ENCODE assay signal across 20 mouse cellular contexts in the genomic region with DNA sequence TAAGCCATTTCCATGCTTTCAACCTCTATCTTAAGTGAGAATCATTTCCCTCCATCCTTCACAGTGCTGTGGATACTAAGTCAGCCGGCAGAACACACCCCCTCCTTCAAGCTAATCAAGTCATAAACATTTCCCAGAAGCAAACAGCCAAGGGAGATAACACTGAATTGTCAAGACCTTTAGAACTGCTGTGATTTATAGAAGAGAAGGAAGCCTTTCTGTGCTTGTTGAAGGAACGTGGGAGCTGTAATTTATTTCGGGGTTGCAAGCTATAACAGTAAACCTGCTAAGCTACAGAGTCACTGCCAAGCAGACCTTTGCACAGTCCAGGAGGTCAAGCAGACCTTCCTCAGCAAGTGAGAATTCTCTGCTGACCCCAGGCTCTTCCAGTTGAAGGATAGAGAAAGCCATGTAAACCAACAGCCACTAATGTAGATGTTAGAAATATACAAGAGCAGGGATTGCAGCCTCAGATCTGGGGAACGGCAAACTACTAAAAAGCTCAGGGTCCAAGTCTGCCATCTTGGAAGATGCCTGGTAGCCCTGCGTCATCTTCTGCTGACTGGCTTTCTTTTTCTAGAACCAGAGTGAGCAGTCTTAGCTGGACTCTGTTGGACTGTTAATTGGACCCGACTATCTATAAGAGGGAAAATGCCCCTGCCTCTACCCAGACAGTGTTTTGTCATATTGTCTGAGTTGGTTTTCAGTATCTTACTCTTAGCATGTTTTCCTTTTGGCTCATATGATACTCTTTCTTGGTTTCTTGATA.
A peak's percentile ranks its signal among the peaks of the same experiment; 100 is the strongest.
DNase-seq lines count a peak whose midpoint lies in the region; ATAC-seq and TF ChIP-seq lines count a peak whose summit lies in the region.
"Had no signal": no experiment of that assay in that cellular context is flagged by ENCODE, and none has a peak within 500 bp of the region (broad histone marks: within the 10 kb centered on the region; RNA-seq: fewer than 3 reads in every experiment).

No protein-coding gene starts in this region.

- H3K27ac ChIP-seq in intestine, embryonic 16.5 days (ENCODE audit: low read length): peak overlapping the region; percentile 75
- H3K27ac ChIP-seq in kidney, postnatal 0 days: no peak overlapping the region; the same call in 1 of the 2 replicates
- peak overlapping the region; percentile 45; the same call in 1 of the 2 replicates for H3K27ac ChIP-seq in neural tube, embryonic 14.5 days (ENCODE audit: low read depth, low read length)
- no peak overlapping the region for H3K27ac ChIP-seq in left cerebral cortex, adult 2 months
- H3K27ac ChIP-seq: embryonic facial prominence, embryonic 10.5 days; forebrain, embryonic 13.5 days; heart, embryonic 10.5 days; hindbrain, embryonic 13.5 days; macrophage; midbrain, embryonic 12.5 days had no signal

- H3K27me3 ChIP-seq in intestine, embryonic 16.5 days (replicated peaks; ENCODE audit: control insufficient read depth, insufficient read depth, low read length): no peaks in the 10 kb centered on the region
- H3K27me3 ChIP-seq in kidney, postnatal 0 days (ENCODE audit: insufficient read depth, low read length): no peaks in the 10 kb centered on the region
- H3K27me3 ChIP-seq in neural tube, embryonic 14.5 days (ENCODE audit: control insufficient read depth, insufficient read depth, low read length): no peaks in the 10 kb centered on the region
- H3K27me3 ChIP-seq: CH12.LX; forebrain, embryonic 13.5 days; hindbrain, embryonic 13.5 days; midbrain, embryonic 12.5 days had no signal

- no peak for TF ChIP-seq CTCF in kidney, postnatal 0 days (IDR thresholded peaks at IDR 0.05; ENCODE audit: low read depth)
- TF ChIP-seq CTCF in left cerebral cortex, adult 2 months (IDR thresholded peaks at IDR 0.05): no peak

- ATAC-seq in intestine, embryonic 16.5 days: peak; percentile 94
- ATAC-seq in kidney, postnatal 0 days (replicated peaks; ENCODE audit: low FRiP score, low read depth): no peak; the same call in 1 of the 2 replicates
- peak; percentile 91 for ATAC-seq in neural tube, embryonic 14.5 days (ENCODE audit: low read depth)
- ATAC-seq: forebrain, embryonic 13.5 days; liver, postnatal 0 days had no signal

- H3K4me2 ChIP-seq in intestine, embryonic 16.5 days (ENCODE audit: low read depth, low read length): peak overlapping the region; percentile 28
- no peak overlapping the region for H3K4me2 ChIP-seq in kidney, postnatal 0 days (ENCODE audit: low read length)
- no peak overlapping the region for H3K4me2 ChIP-seq in neural tube, embryonic 14.5 days (ENCODE audit: low read depth, low read length)
- H3K4me2 ChIP-seq: forebrain, embryonic 13.5 days; hindbrain, embryonic 13.5 days; midbrain, embryonic 12.5 days had no signal

- H3K4me3 ChIP-seq in intestine, embryonic 16.5 days (ENCODE audit: low read length): no peak overlapping the region
- H3K4me3 ChIP-seq in kidney, postnatal 0 days (replicated peaks; ENCODE audit: low read depth, low read length): no peak overlapping the region
- no peak overlapping the region for H3K4me3 ChIP-seq in neural tube, embryonic 14.5 days (ENCODE audit: low read depth, low read length)
- no peak overlapping the region for H3K4me3 ChIP-seq in left cerebral cortex, adult 2 months
- H3K4me3 ChIP-seq: embryonic facial prominence, embryonic 10.5 days; forebrain, embryonic 13.5 days; heart, embryonic 10.5 days; hindbrain, embryonic 13.5 days; midbrain, embryonic 12.5 days had no signal

- intact Hi-C loops in left cerebral cortex, postnatal 25 days (cut with DNase I): loop anchor here (1.0 kb wide), 1 partner anchor 16 kb away; no protein-coding TSS in a partner anchor
- intact Hi-C loops in left cerebral cortex, postnatal 4 days (cut with DNase I): no loop called here
- intact Hi-C loops in left cerebral cortex, adult 2 months (cut with DNase I): no loop called here

- H3K9ac ChIP-seq in intestine, embryonic 16.5 days (ENCODE audit: low read depth, low read length): no peak overlapping the region
- no peak overlapping the region for H3K9ac ChIP-seq in kidney, postnatal 0 days (ENCODE audit: low read depth, low read length)
- H3K9ac ChIP-seq in neural tube, embryonic 14.5 days (replicated peaks; ENCODE audit: low read depth, low read length): no peak overlapping the region
- H3K9ac ChIP-seq: forebrain, embryonic 13.5 days; hindbrain, embryonic 13.5 days; liver, postnatal 0 days; midbrain, embryonic 12.5 days had no signal

- no peaks in the 10 kb centered on the region for H3K9me3 ChIP-seq in intestine, embryonic 16.5 days (ENCODE audit: control insufficient read depth, low read length)
- H3K9me3 ChIP-seq in kidney, postnatal 0 days (replicated peaks; ENCODE audit: low read length): no peaks in the 10 kb centered on the region
- no peaks in the 10 kb centered on the region for H3K9me3 ChIP-seq in neural tube, embryonic 14.5 days (ENCODE audit: control insufficient read depth, low read length)
- H3K9me3 ChIP-seq: embryonic facial prominence, embryonic 10.5 days; forebrain, embryonic 13.5 days; heart, embryonic 10.5 days; hindbrain, embryonic 13.5 days; midbrain, embryonic 12.5 days had no signal

- peak; percentile 48 for DNase-seq in kidney, adult 11 months
- no peak for DNase-seq in kidney, adult 18-20 months
- DNase-seq in kidney, postnatal 0 days (ENCODE audit: low spot score): peak; percentile 86
- DNase-seq in left cerebral cortex, postnatal 25 days (ENCODE audit: low spot score in 2 of 2): no peak
- no peak for DNase-seq in left cerebral cortex, postnatal 4 days
- DNase-seq in left cerebral cortex, adult 2 months (ENCODE audit: extremely low spot score in 1 of 2, low spot score in 2 of 2): no peak
- DNase-seq: cerebellum, postnatal 25 days; gastrocnemius, postnatal 25 days; heart, postnatal 10 days; liver, postnatal 0 days; right cerebral cortex, postnatal 25 days had no signal

- peaks cover 34% of the 10 kb centered on the region for H3K4me1 ChIP-seq in intestine, embryonic 16.5 days (ENCODE audit: control insufficient read depth, insufficient read depth, low read length)
- H3K4me1 ChIP-seq in kidney, postnatal 0 days (replicated peaks; ENCODE audit: insufficient read depth, low read length): peaks cover 13% of the 10 kb centered on the region
- no peaks in the 10 kb centered on the region for H3K4me1 ChIP-seq in neural tube, embryonic 14.5 days (ENCODE audit: control insufficient read depth, insufficient read depth, low read length)
- H3K4me1 ChIP-seq: midbrain, embryonic 12.5 days had no signal

- no peaks in the 10 kb centered on the region for H3K36me3 ChIP-seq in intestine, embryonic 16.5 days (ENCODE audit: control insufficient read depth, insufficient read depth, low read length)
- H3K36me3 ChIP-seq in kidney, postnatal 0 days (ENCODE audit: insufficient read depth, low read length): no peaks in the 10 kb centered on the region
- no peaks in the 10 kb centered on the region for H3K36me3 ChIP-seq in neural tube, embryonic 14.5 days (ENCODE audit: control insufficient read depth, insufficient read depth, low read length)
- H3K36me3 ChIP-seq: embryonic facial prominence, embryonic 10.5 days; heart, embryonic 10.5 days; hindbrain, embryonic 13.5 days; midbrain, embryonic 12.5 days had no signal

- 32% methylated on average over 6 of the region's 6 CpGs for WGBS in intestine, embryonic 16.5 days
- WGBS in kidney, postnatal 0 days: 40% methylated on average over 6 of the region's 6 CpGs
- 43% methylated on average over 6 of the region's 6 CpGs for WGBS in neural tube, embryonic 14.5 days

Comparison
In these comparisons a context has a peak if more than half of its experiments do, and no peak if none do; other contexts are left out.
1. DNase-seq: peak in kidney, adult 11 months (single experiment) and kidney, postnatal 0 days (single experiment); none in kidney, adult 18-20 months (single experiment), left cerebral cortex, postnatal 25 days (0 of 2), left cerebral cortex, postnatal 4 days (single experiment) and left cerebral cortex, adult 2 months (0 of 2).
2. H3K27ac ChIP-seq: peak in intestine, embryonic 16.5 days (single experiment) and neural tube, embryonic 14.5 days (single experiment); none in kidney, postnatal 0 days (single experiment) and left cerebral cortex, adult 2 months (single experiment).